Mouse (Mus musculus) left cerebral cortex, adult 18-20 months (tissue): ENCODE measurements around the gene Cysrt1. TPM values are rescaled to one million over a fixed set of nuclear protein-coding genes. Genes with fewer than 3 reads are reported as not detected.

Experiments
- DNase-seq, 2 experiments: peaks; one replicate each; pipeline ENCODE4 v3.0.0; 2021 to 2022; ENCODE audit warnings: low spot score in 2 of 2, mixed read lengths in 1 of 2
- long read RNA-seq, 2 experiments: library from polyadenylated mRNA; stranded (forward); transcript quantifications; one replicate each; pipeline ENCODE4 v2.0.0; 2021
- total RNA-seq, 2 experiments: library from RNA; stranded (reverse); gene quantifications; 2 replicates each; pipeline ENCODE4 v1.2.3; 2021

Gene Cysrt1
- total RNA-seq, result not detected
- long read RNA-seq, experiment 1, result 0 reads
- long read RNA-seq, experiment 2, result 0 reads

GRCm38 (mm10) chr2:25242101-25242506, at the start of gene Cysrt1, which contains the start of gene Rnf208:
Cysrt1 (minus strand) TSS chr2:25242452.
Rnf208 (plus strand) TSS chr2:25242255.
- DNase-seq, result peak; percentile 45 to 62

GRCm38 (mm10) chr2:25291184-25292053, 49.2 kb upstream of the Cysrt1 start:
- DNase-seq, result no peak

- DNase-seq, result no peak
These were observed 48.5 kb upstream of the Cysrt1 start for GRCm38 (mm10) chr2:25290816-25291130.

GRCm38 (mm10) chr2:25290101-25290815, 48.0 kb upstream of the Cysrt1 start:
- DNase-seq, result peak; percentile 53 to 72

- DNase-seq, result peak in 1 of 2 experiments; percentile 39
These were observed 47.4 kb upstream of the Cysrt1 start, which contains the start of gene Lrrc26 for GRCm38 (mm10) chr2:25289651-25290050. Lrrc26 (plus strand) TSS chr2:25289915.

- DNase-seq, result no peak
These were observed 46.6 kb upstream of the Cysrt1 start for GRCm38 (mm10) chr2:25288734-25289345.

GRCm38 (mm10) chr2:25287927-25288649, 45.8 kb upstream of the Cysrt1 start, which contains the start of gene Tmem210:
Tmem210 (plus strand) TSS chr2:25288145.
- DNase-seq, result no peak

- no peak for DNase-seq
These were observed 44.8 kb upstream of the Cysrt1 start for GRCm38 (mm10) chr2:25286837-25287636.

- no peak for DNase-seq
These were observed 44.1 kb upstream of the Cysrt1 start for GRCm38 (mm10) chr2:25286314-25286713.

- no peak for DNase-seq
These were observed 43.3 kb upstream of the Cysrt1 start for GRCm38 (mm10) chr2:25285551-25285950.

- peak; percentile 73 to 79 for DNase-seq
These were observed 37.0 kb upstream of the Cysrt1 start for GRCm38 (mm10) chr2:25278928-25279882.

GRCm38 (mm10) chr2:25273010-25273409, 30.8 kb upstream of the Cysrt1 start:
- no peak for DNase-seq

GRCm38 (mm10) chr2:25272515-25272914, 30.3 kb upstream of the Cysrt1 start:
- no peak for DNase-seq

GRCm38 (mm10) chr2:25271827-25272511, 29.7 kb upstream of the Cysrt1 start, which contains the start of the genes Ssna1 and Anapc2:
Ssna1 (minus strand) TSS chr2:25272438.
Anapc2 (plus strand) TSS chr2:25272478.
- DNase-seq, result peak; percentile 98 to 99

- no peak for DNase-seq
These were observed 25.6 kb upstream of the Cysrt1 start for GRCm38 (mm10) chr2:25267746-25268309.

GRCm38 (mm10) chr2:25267241-25267640, 25.0 kb upstream of the Cysrt1 start:
- no peak for DNase-seq

GRCm38 (mm10) chr2:25266720-25267119, 24.5 kb upstream of the Cysrt1 start:
- DNase-seq, result peak in 1 of 2 experiments; percentile 35
